Mouse (Mus musculus) ovary, adult 10 weeks (tissue): Measurements from ENCODE around the gene Cldn13. TPM values are rescaled to one million over a fixed set of nuclear protein-coding genes. Genes with fewer than 3 reads are reported as not detected.

ENCODE experiments used
- polyA plus RNA-seq: library from polyadenylated mRNA; stranded (reverse); fragments of 350-450 nt; fragmentation: Illumina TruSeq; extraction: RNeasy Lipid Tissue Mini Kit (QIAGEN cat#74804); gene quantifications from one replicate; pipeline ENCODE4 v1.2.3, GENCODE M21; 2014

The Cldn13 gene
- not detected for polyA plus RNA-seq

GRCm38 (mm10) chr5:134915311-134915710, at the start of gene Cldn13:
Gene Cldn13, minus strand, starts transcription at chr5:134915526.

DNA sequence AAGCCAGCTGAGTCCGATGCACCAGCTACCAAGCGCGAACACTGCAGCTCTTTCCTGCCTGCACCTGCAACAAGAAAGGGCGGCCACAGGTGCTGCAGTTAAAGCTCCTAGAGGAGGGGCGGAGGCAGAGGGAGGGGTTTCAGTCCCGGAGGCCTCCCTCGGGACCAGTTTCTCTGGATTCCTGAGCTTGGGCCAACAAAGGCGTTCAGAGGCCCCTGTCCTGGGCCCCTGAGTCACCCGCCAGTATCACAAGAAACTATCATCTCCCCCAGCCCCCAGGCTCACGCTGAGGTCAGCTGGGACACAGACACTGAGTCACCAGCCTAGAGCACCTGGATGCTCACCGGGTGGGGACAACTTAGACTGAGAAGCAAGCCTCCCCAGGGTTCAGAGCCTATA, 31.5 kb upstream of the Cldn13 start, which contains the start of gene Cldn4:
Gene Cldn4 (minus strand): TSS at position 78 of the 399 bp plus-strand sequence.

GRCm38 (mm10) chr5:134932179-134932902, 17.0 kb upstream of the Cldn13 start, which contains the start of gene Mettl27:
Gene Mettl27, plus strand, starts transcription at chr5:134932368.

GRCm38 (mm10) chr5:134906633-134907032, 8.7 kb downstream of the Cldn13 start, which contains the start of gene Tmem270:
Gene Tmem270, minus strand, starts transcription at chr5:134906733.

Other genes starting within 250 kb of the Cldn13 start
- gene Limk1, start 226.9 kb downstream of the Cldn13 start, polyA plus RNA-seq: 0.34 TPM
- gene Eln, start 168.2 kb downstream of the Cldn13 start, polyA plus RNA-seq: 3.2 TPM
- not detected for gene Tmem270, start 8.8 kb downstream of the Cldn13 start, polyA plus RNA-seq
- gene Mettl27, start 16.8 kb upstream of the Cldn13 start, polyA plus RNA-seq: 10.4 TPM
- not detected for gene Cldn4, start 31.4 kb upstream of the Cldn13 start, polyA plus RNA-seq
- not detected for gene Cldn3, start 70.7 kb upstream of the Cldn13 start, polyA plus RNA-seq
- gene Abhd11, start 93.6 kb upstream of the Cldn13 start, polyA plus RNA-seq: 2.2 TPM
- not detected for gene Stx1a, start 108.0 kb upstream of the Cldn13 start, polyA plus RNA-seq
- 8.9 TPM for gene Dnajc30, start 148.7 kb upstream of the Cldn13 start, polyA plus RNA-seq
- 10.2 TPM for gene Bud23, start 149.4 kb upstream of the Cldn13 start, polyA plus RNA-seq
- 0.31 TPM for gene Vps37d, start 162.7 kb upstream of the Cldn13 start, polyA plus RNA-seq
- gene Mlxipl, start 174.4 kb upstream of the Cldn13 start, polyA plus RNA-seq: 0.60 TPM
- 8.5 TPM for gene Tbl2, start 234.1 kb upstream of the Cldn13 start, polyA plus RNA-seq